Mouse (Mus musculus) heart, adult 2 months (tissue): ENCODE measurements around the gene Tmod1.

Experiments used
- CTCF ChIP-seq: fragments of 200-600 bp; IDR thresholded peaks from 2 replicates; pipeline ENCODE4 v1.8.1; 2022; ENCODE audit warnings: antibody characterized with exemption, mild to moderate bottlenecking, moderate library complexity
- POLR2A ChIP-seq: fragments of 200-500 bp; IDR thresholded peaks from 2 replicates; pipeline ENCODE4 v1.6.1; 2011; ENCODE audit warnings: mild to moderate bottlenecking, low read depth, low read length, control low read depth; ENCODE audit not compliant: insufficient read depth

- TF ChIP-seq CTCF (no peak), POLR2A (no peak)
These were observed 33.9 kb downstream of the Tmod1 start for GRCm38 (mm10) chr4:46072631-46073030.
